Mouse (Mus musculus) liver, embryonic 14.5 days (tissue): ENCODE results near the gene Usb1.
"Not testable (repeated sequence)": the region's sequence is repeated elsewhere in the genome, so short reads cannot be mapped to it uniquely, and the experiment has no call there.

Source experiments
- CTCF ChIP-seq: IDR thresholded peaks from 2 replicates; pipeline ENCODE4 v1.5.1; 2016; ENCODE audit warnings: antibody characterized with exemption, low read depth, control low read depth
- EP300 ChIP-seq: IDR thresholded peaks from 2 replicates; pipeline ENCODE4 v1.6.1; 2016; ENCODE audit warnings: antibody characterized with exemption, low read depth

DNA sequence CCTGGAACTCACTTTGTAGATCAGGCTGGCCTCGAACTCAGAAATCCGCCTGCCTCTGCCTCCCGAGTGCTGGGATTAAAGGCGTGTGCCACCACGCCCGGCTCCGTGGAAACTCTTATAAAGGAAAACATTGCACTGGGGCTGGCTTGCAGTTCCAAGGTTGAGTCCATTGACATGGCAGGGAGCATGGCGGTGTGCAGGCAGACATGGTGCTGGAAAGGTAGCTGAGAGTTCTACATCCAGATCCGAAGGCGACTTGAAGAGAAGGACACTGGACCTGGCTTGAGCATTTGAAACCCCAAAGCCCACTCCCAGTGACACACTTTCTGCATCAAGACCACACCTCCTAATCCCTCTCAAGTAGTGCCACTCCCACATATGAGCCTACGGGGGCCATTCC lies 46.8 kb downstream of the Usb1 start:
- TF ChIP-seq CTCF, EP300: not testable (repeated sequence)
